Mouse (Mus musculus) kidney, adult 2 months (tissue): ENCODE measurements at regions not wholly inside any gene's neighbourhood (a gene's known extent, or its start where the extent isn't known, plus 50 kb on each side); places are given as distances from the start of the nearest gene placed in this dataset.

Experiments
- DNase-seq: peaks from one replicate; pipeline ENCODE4 v3.0.0; 2021
- H3K27ac ChIP-seq: fragments of 200-500 bp; 2 replicates; pipeline ENCODE4 v1.5.1; 2012; ENCODE audit warnings: low read depth, low read length, control low read depth, inconsistent platforms; ENCODE audit not compliant: insufficient read depth
- H3K27me3 ChIP-seq: fragments of 200-500 bp; replicated peaks from 2 replicates; pipeline ENCODE4 v1.6.1; 2012; ENCODE audit warnings: mild to moderate bottlenecking, moderate library complexity, low read length, inconsistent platforms; ENCODE audit not compliant: control insufficient read depth, insufficient read depth
- H3K36me3 ChIP-seq: fragments of 200-500 bp; 2 replicates; pipeline ENCODE4 v1.6.1; 2012; ENCODE audit warnings: mild to moderate bottlenecking, moderate library complexity, low read length, inconsistent platforms; ENCODE audit not compliant: control insufficient read depth, insufficient read depth
- H3K4me1 ChIP-seq: fragments of 200-500 bp; 2 replicates; pipeline ENCODE4 v1.6.1; 2011; ENCODE audit warnings: low read length; ENCODE audit not compliant: control insufficient read depth, insufficient read depth
- H3K4me3 ChIP-seq: fragments of 200-500 bp; 2 replicates; pipeline ENCODE4 v1.5.1; 2011; ENCODE audit warnings: mild to moderate bottlenecking, low read depth, low read length, control low read depth; ENCODE audit not compliant: insufficient read depth
- CTCF ChIP-seq: fragments of 200-500 bp; conservative IDR thresholded peaks from 2 replicates; pipeline ENCODE4 v1.5.1; 2011; ENCODE audit warnings: low read depth, mild to moderate bottlenecking, control low read depth, low read length, moderate library complexity, mixed read lengths; ENCODE audit not compliant: insufficient read depth, insufficient read length
- POLR2A ChIP-seq: fragments of 200-500 bp; IDR thresholded peaks from one replicate; pipeline ENCODE4 v1.6.1; 2011; ENCODE audit warnings: low read depth, low read length, control low read depth
- WGBS: fragments of 180-500 bp; shearing (Covaris S2); methylation state at CpG from one replicate; pipeline ENCODE4 v1.1.7; 2018; 5-methylcytosine and 5-hydroxymethylcytosine counted together

GRCm38 (mm10) chr12:13079832-13080231 is 138.1 kb upstream of the Mycn start:
- DNase-seq: no peak
- Histone ChIP-seq H3K4me1 (no peaks in the 10 kb centered on the region), H3K27me3 (no peaks in the 10 kb centered on the region), H3K36me3 (no peaks in the 10 kb centered on the region), H3K4me3 (no peak overlapping the region), H3K27ac (no peak overlapping the region)
- TF ChIP-seq CTCF (no peak), POLR2A (no peak)
- WGBS: 90% methylated on average over 3 of the region's 3 CpGs

DNA sequence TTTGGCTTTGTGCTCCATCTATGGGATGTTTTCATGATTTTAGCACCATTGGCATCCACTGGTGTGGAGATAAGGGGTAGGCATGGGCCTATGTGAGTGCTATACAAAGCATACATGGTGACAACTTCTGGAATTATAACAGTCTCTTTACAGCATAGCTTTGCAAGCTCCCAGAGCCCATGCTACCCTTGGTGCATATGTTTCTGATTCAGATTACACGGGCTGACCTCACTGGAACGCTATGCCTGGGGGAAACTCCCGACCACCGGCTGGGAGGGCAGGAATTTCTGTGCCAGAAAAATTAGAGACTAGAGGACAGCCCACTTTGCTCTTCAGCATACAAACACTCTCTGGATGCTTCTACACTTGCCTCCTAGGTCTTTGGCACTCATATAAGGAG is 136.0 kb upstream of the Mycn start:
- Histone ChIP-seq H3K4me3 (no peak overlapping the region), H3K27me3 (no peaks in the 10 kb centered on the region), H3K36me3 (no peaks in the 10 kb centered on the region), H3K27ac (no peak overlapping the region), H3K4me1 (no peaks in the 10 kb centered on the region)
- no peak for DNase-seq
- 53% methylated on average over 4 of the region's 4 CpGs for WGBS
- TF ChIP-seq POLR2A (no peak), CTCF (no peak)

GRCm38 (mm10) chr12:13076699-13077287 is 135.1 kb upstream of the Mycn start:
- H3K36me3 ChIP-seq: no peaks in the 10 kb centered on the region
- no peaks in the 10 kb centered on the region for H3K27me3 ChIP-seq
- H3K27ac ChIP-seq: no peak overlapping the region
- TF ChIP-seq POLR2A (no peak), CTCF (no peak)
- 51% methylated on average over 3 of the region's 3 CpGs for WGBS
- no peak overlapping the region for H3K4me3 ChIP-seq
- no peaks in the 10 kb centered on the region for H3K4me1 ChIP-seq
- DNase-seq: no peak

- Histone ChIP-seq H3K36me3 (no peaks in the 10 kb centered on the region), H3K4me1 (no peaks in the 10 kb centered on the region), H3K27ac (no peak overlapping the region), H3K27me3 (no peaks in the 10 kb centered on the region), H3K4me3 (no peak overlapping the region)
- WGBS: 37% methylated on average over 4 of the region's 4 CpGs
- TF ChIP-seq CTCF (no peak), POLR2A (no peak)
- DNase-seq: no peak
Observed at GRCm38 (mm10) chr12:13073126-13073886, 131.6 kb upstream of the Mycn start.

DNA sequence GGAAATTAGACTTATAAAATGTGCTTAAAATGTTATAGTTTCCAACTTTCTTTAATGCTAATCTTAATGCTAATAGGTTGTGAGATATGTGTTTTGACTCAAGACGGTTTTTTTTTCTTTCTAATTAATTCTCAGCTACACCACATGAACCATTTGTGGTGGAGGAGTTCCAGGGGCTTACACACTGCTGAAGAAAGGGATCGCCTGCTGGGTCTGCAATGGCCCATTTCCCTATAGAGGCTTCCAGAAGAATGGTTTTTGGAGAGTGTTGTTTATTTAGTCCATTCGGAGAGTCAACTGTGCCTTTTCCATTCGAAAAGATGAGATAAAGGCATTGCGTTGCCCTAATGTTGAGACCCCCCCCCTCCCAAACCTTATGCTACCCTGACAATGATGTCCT is 125.6 kb upstream of the Mycn start:
- 68% methylated on average over 5 of the region's 5 CpGs for WGBS
- Histone ChIP-seq H3K4me1 (no peaks in the 10 kb centered on the region), H3K36me3 (no peaks in the 10 kb centered on the region), H3K27me3 (no peaks in the 10 kb centered on the region), H3K27ac (no peak overlapping the region), H3K4me3 (no peak overlapping the region)
- TF ChIP-seq CTCF (no peak), POLR2A (no peak)
- DNase-seq: no peak

- Histone ChIP-seq H3K27ac (no peak overlapping the region), H3K4me1 (no peaks in the 10 kb centered on the region), H3K27me3 (no peaks in the 10 kb centered on the region), H3K36me3 (no peaks in the 10 kb centered on the region), H3K4me3 (no peak overlapping the region)
- 57% methylated on average over 6 of the region's 6 CpGs for WGBS
- TF ChIP-seq POLR2A: no peak
- no peak for TF ChIP-seq CTCF
- peak; percentile 37 for DNase-seq
Observed at GRCm38 (mm10) chr12:13066604-13067181, 125.0 kb upstream of the Mycn start.

- no peaks in the 10 kb centered on the region for H3K4me1 ChIP-seq
- H3K4me3 ChIP-seq: no peak overlapping the region
Observed at GRCm38 (mm10) chr12:13059473-13059872, 117.8 kb upstream of the Mycn start.

More at GRCm38 (mm10) chr12:13059473-13059872, 117.8 kb upstream of the Mycn start:
- 83% methylated on average over 3 of the region's 3 CpGs for WGBS
- no peak overlapping the region for H3K27ac ChIP-seq
- H3K36me3 ChIP-seq: no peaks in the 10 kb centered on the region
- DNase-seq: no peak
- TF ChIP-seq POLR2A (no peak), CTCF (no peak)
- H3K27me3 ChIP-seq: no peaks in the 10 kb centered on the region
